Mouse (Mus musculus) left cerebral cortex, postnatal 4 days (tissue): Measurements from ENCODE around the gene Immp2l. TPM values are rescaled to one million over a fixed set of nuclear protein-coding genes. Genes with fewer than 3 reads are reported as not detected.

Source experiments
- DNase-seq: peaks from one replicate; pipeline ENCODE4 v3.0.0-alpha.2; 2022
- intact Hi-C: fragments of 180-260 bp; cut with DNase I; formaldehyde crosslinking; loops from one replicate; pipeline ENCODE4 v1.15.1; 2025
- total RNA-seq, 2 experiments: library from RNA; stranded (reverse); gene quantifications; 2 replicates each; pipeline ENCODE4 v1.2.3; 2021

Gene Immp2l
- total RNA-seq, 2 experiments from 2014 or later: 3.6 to 3.9 TPM

GRCm38 (mm10) chr12:41044493-41045132 is 20.7 kb downstream of the Immp2l start:
- no peak for DNase-seq

GRCm38 (mm10) chr12:41047085-41047766 is 23.3 kb downstream of the Immp2l start:
- intact Hi-C loops: no loop called here
- DNase-seq: no peak

More at GRCm38 (mm10) chr12:41044493-41045132, 20.7 kb downstream of the Immp2l start:
- intact Hi-C loops: no loop called here

- intact Hi-C loops: no loop called here
Observed at GRCm38 (mm10) chr12:41050945-41051344, 27.1 kb downstream of the Immp2l start.

GRCm38 (mm10) chr12:41052897-41053296 is 29.0 kb downstream of the Immp2l start:
- intact Hi-C loops: no loop called here
- no peak for DNase-seq

More at GRCm38 (mm10) chr12:41050945-41051344, 27.1 kb downstream of the Immp2l start:
- no peak for DNase-seq

- DNase-seq: peak; percentile 77
- intact Hi-C loops: no loop called here
Observed at GRCm38 (mm10) chr12:41054006-41054791, 30.3 kb downstream of the Immp2l start.

GRCm38 (mm10) chr12:41055941-41056340 is 32.1 kb downstream of the Immp2l start:
- no peak for DNase-seq
- intact Hi-C loops: no loop called here

- intact Hi-C loops: no loop called here
- no peak for DNase-seq
Observed at GRCm38 (mm10) chr12:41063281-41063680, 39.4 kb downstream of the Immp2l start.

DNA sequence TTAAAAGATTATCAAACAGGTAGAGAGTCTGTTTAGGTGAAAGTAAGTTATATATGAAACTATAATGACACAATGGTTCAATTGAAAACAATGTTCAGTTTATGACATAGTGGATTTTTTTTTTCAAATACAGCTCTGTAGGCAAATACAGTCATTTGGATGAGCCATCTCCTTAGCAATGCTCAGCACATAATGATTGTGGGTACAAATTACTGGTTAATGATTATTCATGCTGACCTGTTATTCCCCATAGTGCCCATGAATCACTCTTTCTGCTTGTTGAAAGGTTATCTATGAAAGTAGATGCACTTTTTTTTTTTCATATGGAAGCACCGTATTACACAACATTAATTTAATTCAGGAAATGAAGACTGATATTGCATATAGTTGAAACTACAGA is 58.0 kb downstream of the Immp2l start:
- intact Hi-C loops: no loop called here
- no peak for DNase-seq

DNA sequence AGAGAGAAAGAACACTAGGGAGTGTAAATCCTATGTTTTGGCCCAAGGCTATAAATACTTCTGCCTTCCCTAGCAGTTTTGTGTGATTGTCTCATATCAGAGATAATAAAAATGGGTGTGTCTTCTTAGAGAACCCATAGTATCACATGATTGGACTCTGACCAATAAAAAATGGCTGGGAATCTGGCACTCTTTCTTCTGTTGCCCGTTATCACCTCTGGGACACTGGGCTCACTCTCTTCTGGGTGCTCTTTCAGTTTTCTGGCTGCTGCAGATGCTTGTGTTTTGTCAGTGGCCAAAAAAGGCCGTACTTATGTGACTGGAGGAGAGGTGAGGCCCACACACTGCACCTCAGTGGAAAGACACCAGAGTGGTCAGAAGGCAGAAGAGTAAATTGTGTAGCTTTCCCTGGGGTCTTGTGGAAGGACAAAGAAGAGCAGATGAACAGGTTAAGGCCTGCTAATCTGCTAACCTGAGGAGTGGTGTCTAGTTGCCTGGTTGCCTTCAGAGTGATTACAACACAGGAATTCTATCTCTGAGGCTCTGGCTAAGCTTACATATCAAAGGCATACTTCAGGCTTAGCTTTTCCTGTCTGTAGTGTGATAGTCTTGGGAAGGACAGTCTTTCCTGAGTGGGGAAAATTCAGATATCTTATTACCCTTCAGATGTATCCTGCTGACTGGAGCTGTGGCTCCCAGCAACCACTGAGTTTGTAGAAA is 60.6 kb downstream of the Immp2l start:
- no peak for DNase-seq
- intact Hi-C loops: no loop called here

- DNase-seq: no peak
- intact Hi-C loops: no loop called here
Observed at GRCm38 (mm10) chr12:41089931-41090366, 66.1 kb downstream of the Immp2l start.

DNA sequence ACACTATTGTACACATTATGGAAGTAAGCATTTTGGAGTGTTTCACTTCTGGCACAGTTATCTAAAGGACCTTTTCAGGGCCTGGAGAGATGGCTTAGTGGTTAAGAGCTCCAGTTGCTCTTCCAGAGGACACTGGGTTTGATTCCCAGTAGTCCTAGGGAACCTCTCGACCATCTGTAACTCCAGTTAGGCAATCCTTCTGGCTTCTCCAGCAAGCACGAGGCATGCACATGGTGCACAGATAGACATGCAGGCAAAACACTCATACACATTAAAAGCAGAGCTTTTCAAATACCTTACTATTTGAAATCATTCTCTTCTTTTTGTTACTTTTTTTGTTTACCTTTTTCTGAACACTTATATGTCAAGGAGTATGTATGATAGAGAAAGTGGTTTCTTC is 66.9 kb downstream of the Immp2l start:
- intact Hi-C loops: no loop called here
- DNase-seq: no peak

- no peak for DNase-seq
- intact Hi-C loops: no loop called here
Observed at GRCm38 (mm10) chr12:41091316-41091715, 67.4 kb downstream of the Immp2l start.

- intact Hi-C loops: no loop called here
- DNase-seq: no peak
Observed at GRCm38 (mm10) chr12:41096045-41096444, 72.2 kb downstream of the Immp2l start.

DNA sequence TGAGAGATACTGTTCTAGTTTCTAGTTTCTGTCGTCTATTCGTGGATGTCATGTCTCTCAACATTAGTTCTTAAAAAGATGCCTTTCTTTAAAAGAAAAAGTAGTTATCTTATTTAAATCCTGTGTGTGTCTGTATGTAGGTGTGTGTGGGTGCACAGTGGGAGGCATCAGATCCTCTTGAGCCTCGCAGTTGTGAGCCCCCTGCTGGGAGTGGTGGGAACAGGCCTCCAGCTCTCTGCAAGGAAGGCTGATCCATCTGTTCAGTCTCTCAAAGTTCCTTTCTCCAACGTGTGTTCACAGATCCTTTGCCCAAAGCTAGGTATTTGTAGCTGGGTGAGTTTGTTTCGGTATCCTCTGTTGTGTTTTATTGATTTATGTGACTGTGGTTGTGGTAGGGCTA is 73.5 kb downstream of the Immp2l start:
- DNase-seq: no peak
- intact Hi-C loops: no loop called here

DNA sequence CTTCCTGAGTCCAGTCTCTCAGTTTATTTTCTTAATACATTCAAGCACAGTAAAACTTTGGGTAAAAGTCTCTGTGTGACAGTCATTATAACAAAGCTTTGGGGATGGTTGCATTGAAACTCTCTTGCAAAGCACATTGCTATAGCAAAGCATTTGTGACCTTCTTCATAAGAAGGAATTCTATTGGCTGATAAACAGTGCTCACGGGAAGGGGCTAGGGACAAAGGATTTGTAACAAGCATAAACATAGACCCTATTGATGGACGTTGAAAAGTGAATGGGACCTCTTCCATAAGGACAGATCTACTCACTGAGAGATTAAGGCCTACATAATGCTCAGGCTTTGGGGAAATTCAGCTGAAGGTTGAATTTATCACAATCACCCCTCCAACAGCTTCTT is 85.1 kb downstream of the Immp2l start:
- intact Hi-C loops: no loop called here
- DNase-seq: no peak

DNA sequence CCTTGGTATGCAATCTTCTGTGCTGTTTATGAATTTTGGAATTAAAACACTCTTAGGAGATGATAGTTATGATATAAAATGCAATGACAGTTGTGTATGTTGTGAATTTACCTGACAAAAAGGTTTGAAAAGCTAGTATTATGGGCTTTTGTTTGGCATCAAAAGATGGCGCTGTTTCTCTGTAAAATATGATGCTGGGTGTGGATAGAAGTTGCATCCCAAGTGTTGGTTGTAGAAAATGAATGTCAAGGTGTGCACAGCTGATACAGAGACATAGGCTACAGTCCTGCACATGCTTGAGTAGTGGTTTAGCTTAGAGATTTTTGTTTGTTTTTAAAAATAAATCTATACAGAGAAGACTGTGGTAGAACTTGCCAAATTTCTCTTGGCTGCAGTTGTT is 87.6 kb downstream of the Immp2l start:
- intact Hi-C loops: loop anchor here (10.0 kb wide), 1 partner anchor 373 kb away; the partner anchor contains the start of gene Lrrn3

DNA sequence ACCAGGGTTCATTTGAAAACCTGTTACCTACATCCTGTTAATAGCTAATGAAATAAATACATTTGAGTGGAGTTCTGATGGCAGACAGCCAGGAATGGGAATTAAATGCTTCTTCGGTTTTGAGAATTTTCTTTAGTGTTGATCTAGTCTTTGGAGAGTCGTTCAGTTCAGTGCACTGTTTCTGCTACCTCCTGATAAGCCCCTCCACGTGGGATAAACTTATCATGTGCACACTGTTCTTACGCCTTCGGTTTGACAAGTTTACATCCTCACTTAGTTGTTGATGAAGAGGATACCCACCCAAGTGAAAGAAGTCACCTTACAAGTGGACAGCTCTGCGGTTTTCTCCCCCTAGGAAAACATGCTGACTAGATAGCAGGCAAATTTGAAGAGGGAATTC is 88.2 kb downstream of the Immp2l start:
- intact Hi-C loops: loop anchor here (10.0 kb wide), 1 partner anchor 373 kb away; the partner anchor contains the start of gene Lrrn3
- no peak for DNase-seq

More for the DNA sequence above, 87.6 kb downstream of the Immp2l start:
- no peak for DNase-seq

GRCm38 (mm10) chr12:41118358-41118757 is 94.5 kb downstream of the Immp2l start:
- intact Hi-C loops: loop anchor here (10.0 kb wide), 1 partner anchor 366 kb away; the partner anchor contains the start of gene Lrrn3
- no peak for DNase-seq

GRCm38 (mm10) chr12:41119657-41120056 is 95.8 kb downstream of the Immp2l start:
- DNase-seq: no peak
- intact Hi-C loops: loop anchor here (10.0 kb wide), 1 partner anchor 365 kb away; the partner anchor contains the start of gene Lrrn3

GRCm38 (mm10) chr12:41123207-41123606 is 99.3 kb downstream of the Immp2l start:
- no peak for DNase-seq
- intact Hi-C loops: no loop called here

DNA sequence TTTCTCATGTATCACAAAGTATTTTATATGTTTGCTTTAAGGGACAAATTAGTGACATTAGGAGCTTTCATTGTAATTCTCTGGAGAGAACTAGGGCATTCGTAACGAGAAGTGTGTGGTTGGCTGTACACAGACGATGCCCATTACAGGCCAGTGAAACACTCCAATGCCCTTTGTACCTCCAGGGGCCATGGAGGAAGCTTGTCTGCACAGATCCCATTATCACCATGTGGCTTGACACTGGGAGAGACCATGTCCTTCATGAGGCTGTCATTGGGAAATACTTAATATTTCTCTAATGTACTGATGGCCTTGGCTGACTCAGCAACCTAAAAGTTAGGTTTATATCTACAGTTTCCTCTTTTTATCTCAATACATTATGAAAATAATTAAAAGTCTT is 111.0 kb downstream of the Immp2l start:
- no peak for DNase-seq
- intact Hi-C loops: no loop called here
